Mouse (Mus musculus): ENCODE measurements around the gene Ibtk.
A peak's percentile ranks its signal among the peaks of the same experiment; 100 is the strongest.

The Ibtk gene

DNA sequence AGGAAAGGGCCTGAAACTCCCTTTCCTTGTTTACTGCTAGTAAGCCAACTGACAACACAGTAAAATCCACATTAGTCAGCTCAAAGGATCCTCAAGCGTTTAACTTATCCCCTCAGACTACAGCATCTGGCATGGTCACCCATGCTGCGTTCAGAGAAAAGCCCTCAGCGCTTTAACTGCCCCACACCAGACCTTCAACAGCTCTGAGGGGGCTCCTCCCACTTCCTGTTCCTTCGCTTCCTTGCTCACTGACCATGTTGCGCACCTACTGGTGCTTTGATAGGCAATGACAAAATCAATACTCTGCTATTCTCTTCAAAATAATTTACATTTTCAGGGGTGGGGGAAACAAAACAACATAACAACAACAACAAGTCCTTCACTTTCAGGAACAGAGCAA is 47.2 kb downstream of the Ibtk start:
- DNase-seq (ENCODE audit: low spot score in 2 of 2), result no peak

DNA sequence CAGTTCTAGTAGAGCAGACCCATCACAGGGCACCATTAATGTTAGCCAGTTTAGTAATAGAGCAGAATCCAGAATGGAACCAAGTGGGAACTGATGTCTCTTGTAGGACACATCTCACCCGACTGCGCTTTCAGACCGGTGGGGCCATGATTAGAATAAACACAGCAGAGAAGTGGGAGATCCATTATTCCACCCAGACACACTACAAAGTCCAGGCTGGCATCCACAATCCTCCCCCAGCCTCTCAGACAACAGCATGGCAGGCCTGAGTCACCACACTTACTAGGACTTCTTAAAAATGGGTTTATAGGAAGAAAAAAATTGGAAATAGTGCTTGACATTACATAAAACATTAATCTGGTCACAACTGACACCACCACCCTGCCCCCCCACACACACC is 53.5 kb downstream of the Ibtk start:
- no peak for DNase-seq (ENCODE audit: low spot score in 2 of 2)

DNA sequence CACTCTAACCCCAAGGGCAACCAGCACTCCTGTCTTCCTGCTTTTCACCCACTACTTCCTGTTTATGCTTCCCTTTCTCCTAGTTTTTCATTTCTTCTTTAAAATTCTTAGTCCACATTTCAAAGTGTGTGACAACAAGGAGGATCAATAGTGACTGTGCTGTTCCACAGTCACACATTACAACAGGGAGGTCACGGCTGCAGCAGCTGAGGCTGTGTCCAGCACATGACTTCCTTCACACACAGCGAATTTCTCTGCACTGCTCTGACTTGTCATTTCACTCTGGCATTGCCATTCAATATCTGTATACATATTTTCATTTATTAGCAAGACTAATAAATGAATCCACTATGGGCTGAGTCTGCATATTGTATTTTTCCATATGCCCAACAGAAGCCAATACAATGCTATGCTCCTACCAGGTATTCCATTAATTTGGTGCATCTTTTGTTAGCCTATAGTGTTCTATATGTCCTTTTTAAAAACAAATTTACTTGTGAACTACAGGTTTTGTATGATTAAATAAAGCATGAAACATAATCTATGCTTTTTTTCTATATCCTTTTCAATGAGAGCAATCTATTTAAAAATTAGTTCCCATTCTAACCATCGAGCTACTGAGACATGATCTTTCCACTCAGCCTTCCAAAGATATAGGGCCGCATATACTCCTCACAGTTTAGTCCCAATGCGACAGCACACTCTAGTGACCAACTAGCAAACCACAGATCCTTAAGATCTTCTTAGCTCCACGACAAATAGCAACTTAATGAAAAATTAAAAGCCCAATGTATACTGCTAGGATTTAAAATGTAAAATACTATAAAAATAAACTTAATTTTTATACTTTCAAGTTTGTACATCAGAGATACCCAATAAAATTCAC is 55.7 kb downstream of the Ibtk start:
- DNase-seq (ENCODE audit: low spot score in 2 of 2), result no peak

DNA sequence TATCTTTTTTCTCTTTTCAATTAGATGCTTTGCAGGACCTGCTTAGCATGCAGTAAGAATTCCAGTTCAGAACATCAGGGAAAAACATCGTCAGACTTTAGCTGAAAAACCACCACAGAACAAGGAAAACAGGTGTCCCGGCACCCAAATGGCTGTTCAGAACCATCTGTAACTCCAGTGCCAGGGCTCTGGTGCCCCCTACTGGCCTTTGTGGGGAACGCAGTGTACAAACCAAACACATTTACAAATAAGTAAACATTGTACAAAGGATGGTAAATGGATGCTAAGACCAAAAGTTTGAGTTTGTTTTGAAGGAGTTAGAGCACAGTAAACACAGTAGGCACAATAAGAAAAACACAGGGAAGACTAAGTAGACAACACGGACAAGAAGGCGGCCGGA is 64.1 kb downstream of the Ibtk start:
- DNase-seq (ENCODE audit: low spot score in 2 of 2), result peak; percentile 1 to 16

DNA sequence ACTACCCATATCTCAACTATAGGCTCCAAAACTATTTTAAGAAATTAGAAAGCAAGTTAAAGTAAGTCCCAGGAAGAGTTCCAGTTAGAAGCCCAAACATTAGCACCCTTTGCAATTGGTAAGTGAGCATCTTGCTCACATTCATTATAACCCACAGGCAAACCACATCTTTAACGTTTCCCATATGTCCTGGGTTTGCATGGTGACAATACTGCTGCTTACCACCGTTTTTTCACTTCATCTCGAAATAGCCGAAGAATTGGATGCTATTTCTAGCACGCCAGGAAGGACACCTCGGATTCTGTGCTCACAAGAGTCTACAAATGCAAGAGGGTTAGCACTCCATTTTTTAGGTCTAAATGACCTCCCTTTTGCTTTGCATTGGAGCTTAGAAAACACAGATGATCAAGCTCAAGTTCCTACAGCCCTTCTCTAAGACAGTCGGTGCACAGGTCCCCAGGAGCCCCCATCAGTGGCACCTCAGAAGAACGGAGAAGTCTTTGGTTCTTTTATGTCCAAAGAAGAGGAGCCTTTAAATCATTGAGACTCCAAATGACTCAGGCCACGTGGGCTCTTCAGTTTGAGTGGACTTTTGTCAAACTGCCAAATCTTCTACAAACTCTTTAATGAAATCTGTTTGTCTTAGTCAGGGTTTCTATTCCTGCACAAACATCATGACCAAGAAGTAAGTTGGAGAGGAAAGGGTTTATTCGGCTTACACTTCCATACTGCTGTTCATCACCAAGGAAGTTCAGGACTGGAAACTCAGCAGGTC is 73.8 kb downstream of the Ibtk start:
- DNase-seq (ENCODE audit: low spot score in 2 of 2), result no peak

DNA sequence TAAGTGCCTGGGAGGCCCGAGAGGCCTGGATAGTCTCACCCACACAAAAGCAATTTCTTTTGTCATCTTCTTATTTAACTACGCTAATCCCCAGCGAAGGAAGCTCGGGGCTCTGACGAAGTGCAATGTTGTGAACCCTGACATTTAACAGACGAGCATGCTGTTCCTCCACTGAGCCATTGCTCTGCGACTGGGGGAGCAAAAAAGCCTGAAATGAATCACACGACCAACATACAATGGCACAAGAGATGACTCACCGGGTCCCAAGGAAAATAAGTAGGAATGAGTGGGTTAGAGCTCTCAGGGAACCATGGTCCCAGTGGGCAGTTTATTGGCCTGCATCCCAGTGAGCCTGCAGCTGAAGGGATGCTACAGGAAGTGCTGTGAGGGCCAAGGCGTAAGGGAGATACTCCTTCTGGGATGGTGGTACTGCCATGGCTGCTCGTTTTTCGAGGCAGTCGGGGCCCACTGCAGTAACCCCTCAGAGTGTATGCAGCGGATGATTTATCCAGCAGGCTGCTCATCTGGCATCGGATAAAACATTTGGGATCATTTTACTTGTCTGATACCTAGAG is 75.1 kb downstream of the Ibtk start:
- no peak for DNase-seq (ENCODE audit: low spot score in 2 of 2)

DNA sequence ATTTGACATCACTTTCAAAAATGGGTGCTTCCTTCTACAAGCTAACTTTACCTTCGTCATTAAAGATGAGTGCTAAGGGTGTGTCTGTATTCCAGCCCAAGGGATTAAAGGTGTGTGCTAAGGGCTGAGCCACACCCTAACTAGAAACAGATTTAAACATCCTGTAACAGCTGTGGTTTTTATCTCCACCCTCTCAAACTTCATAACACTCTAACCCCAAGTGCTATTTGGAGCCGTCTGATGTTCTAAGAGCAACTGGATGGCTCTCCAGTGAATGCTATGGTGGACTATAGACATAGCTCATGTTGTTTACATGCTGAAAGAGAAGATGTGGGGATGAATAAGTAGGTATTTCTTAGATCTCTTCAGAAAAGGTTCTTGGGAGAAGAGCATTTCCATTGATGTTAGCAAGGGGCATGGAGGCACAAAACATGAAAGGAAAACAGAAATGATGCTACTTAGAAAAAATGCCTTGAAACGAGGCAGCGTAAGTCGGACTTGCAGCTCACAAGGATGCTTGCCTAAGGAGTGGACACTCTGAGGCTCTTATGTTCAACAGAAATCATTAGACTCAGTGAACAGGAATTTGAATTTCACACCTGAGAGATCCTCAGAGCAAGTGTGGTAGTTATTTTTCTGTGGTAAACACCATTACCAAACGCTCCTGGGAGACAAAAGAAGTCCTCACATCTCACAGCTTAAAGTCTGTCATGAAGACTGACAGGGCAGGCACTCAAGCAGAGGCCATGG is 77.4 kb downstream of the Ibtk start:
- DNase-seq (ENCODE audit: low spot score in 2 of 2), result no peak

DNA sequence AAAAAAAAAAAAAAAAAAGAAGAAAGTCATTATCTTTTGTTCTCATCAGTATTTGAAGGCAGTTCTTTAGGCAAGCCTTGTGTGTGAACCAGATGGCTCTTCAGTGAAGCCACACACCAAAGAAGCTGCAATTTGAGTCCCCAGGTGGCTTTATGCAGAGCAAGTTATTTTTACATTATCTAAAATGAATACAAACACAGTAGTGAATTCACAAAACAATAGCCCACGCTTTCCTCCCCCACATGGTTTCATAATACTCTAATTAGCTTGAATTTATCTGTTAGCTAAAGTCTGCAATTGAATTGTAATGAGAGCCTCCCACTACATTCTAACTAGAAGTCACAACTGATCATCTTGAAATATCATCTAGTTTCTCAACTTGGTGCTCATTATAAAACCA is 84.8 kb downstream of the Ibtk start:
- no peak for DNase-seq (ENCODE audit: low spot score in 2 of 2)

DNA sequence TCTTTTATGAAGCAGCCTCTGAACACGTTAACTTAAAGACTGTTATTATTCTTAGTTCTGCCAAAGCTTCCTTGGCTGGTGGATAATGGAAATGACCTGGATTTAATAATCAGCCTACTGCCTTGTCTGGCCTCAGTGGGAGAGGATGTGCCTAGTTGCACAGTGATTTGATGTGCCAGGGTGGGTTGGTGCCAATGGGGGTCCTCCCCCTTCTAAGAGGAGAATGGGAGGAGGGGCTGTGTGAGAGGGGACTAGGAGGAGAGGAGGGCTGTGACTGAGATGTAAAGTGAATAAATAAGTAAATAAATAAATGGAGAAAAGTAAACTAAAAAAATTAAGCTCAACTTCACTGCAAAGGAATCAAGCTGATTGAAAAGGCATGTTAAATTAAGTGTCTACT is 85.3 kb downstream of the Ibtk start:
- no peak for DNase-seq (ENCODE audit: low spot score in 2 of 2)

DNA sequence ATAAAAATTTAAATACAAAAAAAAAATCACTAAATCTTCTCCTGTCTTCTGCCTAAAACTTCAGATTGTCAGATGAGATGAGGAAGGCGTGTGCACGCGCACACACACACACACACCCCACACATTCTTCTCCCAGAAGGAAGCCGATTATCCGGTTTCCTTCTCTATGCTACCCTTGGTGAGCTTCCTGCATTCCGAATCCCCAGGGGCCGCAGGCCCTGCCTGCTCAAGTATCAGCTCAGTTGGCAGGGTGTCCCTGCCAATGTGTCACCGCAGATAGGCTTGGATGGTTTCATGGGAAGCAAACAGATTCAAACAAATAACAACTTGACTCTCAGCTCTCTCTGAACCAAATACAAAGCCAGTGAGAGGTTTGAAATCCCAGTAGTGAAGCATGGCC is 86.0 kb downstream of the Ibtk start:
- no peak for DNase-seq (ENCODE audit: low spot score in 2 of 2)

DNA sequence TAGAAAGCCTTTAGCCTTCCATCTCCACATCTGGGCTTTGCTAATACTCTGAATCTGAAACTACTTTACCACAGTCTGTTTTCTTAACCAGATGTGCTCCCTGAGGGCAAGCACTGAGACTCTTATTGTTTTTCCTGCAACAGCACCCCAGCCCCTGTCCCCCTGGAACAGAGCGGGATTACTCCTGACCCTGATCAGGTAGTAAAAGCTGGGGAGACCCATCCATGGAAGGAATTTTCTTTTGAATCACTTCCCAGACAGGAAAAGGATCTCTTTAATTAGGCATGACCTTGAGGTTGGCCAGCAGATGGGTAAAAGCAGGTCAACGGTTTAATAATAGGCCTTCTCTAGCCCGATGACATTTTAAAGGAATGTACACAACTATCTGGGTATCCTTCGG is 95.7 kb downstream of the Ibtk start:
- DNase-seq (ENCODE audit: low spot score in 2 of 2), result no peak

DNA sequence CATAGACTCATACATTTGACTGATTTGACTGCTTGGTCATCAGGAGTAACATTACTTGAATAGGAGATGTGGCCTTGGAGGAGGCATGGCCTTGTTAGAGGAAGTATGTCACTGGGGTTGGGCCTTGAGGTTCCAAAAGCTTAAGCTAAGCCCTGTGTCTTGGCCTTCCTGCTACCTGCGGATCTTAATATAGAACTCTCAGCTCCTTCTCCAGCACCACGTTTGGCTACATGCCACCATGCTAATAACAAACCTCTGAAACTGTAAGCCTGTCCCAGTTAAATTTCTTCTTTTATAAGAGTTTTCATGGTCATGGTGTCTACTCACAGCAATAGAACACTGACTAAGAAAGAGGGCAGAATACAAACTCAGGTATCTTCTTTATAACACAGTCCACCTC is 110.9 kb downstream of the Ibtk start:
- DNase-seq (ENCODE audit: low spot score in 2 of 2), result no peak
